Mouse (Mus musculus) layer of hippocampus, adult 6 months (tissue): ENCODE results near the gene Rpap1. TPM values are rescaled to one million over a fixed set of nuclear protein-coding genes. Genes with fewer than 3 reads are reported as not detected.

Experiments
- long read RNA-seq, 2 experiments: library from polyadenylated mRNA; unstranded; transcript quantifications; one replicate each; pipeline ENCODE4 v2.0.0; 2019 to 2020
- polyA plus RNA-seq: library from polyadenylated mRNA; unstranded; fragments of <200 nt; fragmentation: Nextera tagmentation; gene quantifications from 2 replicates; pipeline ENCODE4 v1.2.3, GENCODE M21; 2021

Gene Rpap1
- 3.8 and 4.6 TPM in 2 replicates for polyA plus RNA-seq
- long read RNA-seq, experiment 1, full-length matches to known transcripts = 1 of 5 reads
- long read RNA-seq, experiment 1, partial matches to known transcripts = 4 of 5 reads
- long read RNA-seq, experiment 1, other reads (novel, unspliced or antisense) = 0 of 5 reads
- long read RNA-seq, experiment 2, full-length matches to known transcripts = 18 of 53 reads
- long read RNA-seq, experiment 2, partial matches to known transcripts = 28 of 53 reads
- long read RNA-seq, experiment 2, other reads (novel, unspliced or antisense) = 7 of 53 reads

GRCm38 (mm10) chr2:119787206-119787883 lies at the start of gene Rpap1:
Gene Rpap1 (minus strand): TSS chr2:119787537.

GRCm38 (mm10) chr2:119797279-119797783 lies 10.0 kb upstream of the Rpap1 start, which contains the start of gene Tyro3:
Gene Tyro3 (plus strand): TSS chr2:119797733.

GRCm38 (mm10) chr2:119760251-119760650 lies 27.1 kb downstream of the Rpap1 start, which contains the start of gene Ltk:
Gene Ltk (minus strand): TSS chr2:119760431.

GRCm38 (mm10) chr2:119741581-119742411 lies 45.5 kb downstream of the Rpap1 start, which contains the start of gene Itpka:
Gene Itpka (plus strand): TSS chr2:119742337.

Other genes starting within 250 kb of the Rpap1 start
- 0.10 and 0.44 TPM in 2 replicates for gene Exd1, start 239.9 kb downstream of the Rpap1 start, polyA plus RNA-seq
- gene Chp1, start 239.8 kb downstream of the Rpap1 start, polyA plus RNA-seq = 98.2 and 106 TPM in 2 replicates
- 0.33 and 1.1 TPM in 2 replicates for gene Nusap1, start 169.2 kb downstream of the Rpap1 start, polyA plus RNA-seq
- gene Oip5, start 169.1 kb downstream of the Rpap1 start, polyA plus RNA-seq = 0.79 and 0.83 TPM in 2 replicates
- gene Ndufaf1, start 124.7 kb downstream of the Rpap1 start, polyA plus RNA-seq = 40.8 and 41.7 TPM in 2 replicates
- gene Rtf1, start 112.5 kb downstream of the Rpap1 start, polyA plus RNA-seq = 53.5 and 55.4 TPM in 2 replicates
- 44.6 and 49.4 TPM in 2 replicates for gene Itpka, start 45.2 kb downstream of the Rpap1 start, polyA plus RNA-seq
- 0.90 and 1.1 TPM in 2 replicates for gene Ltk, start 27.1 kb downstream of the Rpap1 start, polyA plus RNA-seq
- gene Tyro3, start 10.2 kb upstream of the Rpap1 start, polyA plus RNA-seq = 19.3 TPM in 2 replicates
- gene Mga, start 109.7 kb upstream of the Rpap1 start, polyA plus RNA-seq = 7.0 and 9.5 TPM in 2 replicates
- gene Mapkbp1, start 185.2 kb upstream of the Rpap1 start, polyA plus RNA-seq = 2.6 TPM in 2 replicates
- 6.8 and 7.4 TPM in 2 replicates for gene Jmjd7, start 239.9 kb upstream of the Rpap1 start, polyA plus RNA-seq
- 0.56 and 0.73 TPM in 2 replicates for gene Gm28042, start 240.0 kb upstream of the Rpap1 start, polyA plus RNA-seq
- gene Pla2g4b, start 245.9 kb upstream of the Rpap1 start, polyA plus RNA-seq = not detected in 2 replicates